Mouse (Mus musculus) heart, postnatal 0 days (tissue): Measurements from ENCODE around the gene Jmjd7.
A peak's percentile ranks its signal among the peaks of the same experiment; 100 is the strongest.

Experiments used
- CTCF ChIP-seq: IDR thresholded peaks from 2 replicates; pipeline ENCODE4 v1.5.1; 2016; ENCODE audit warnings: antibody characterized with exemption, control low read depth, low read depth
- EP300 ChIP-seq: IDR thresholded peaks from 2 replicates; pipeline ENCODE4 v1.6.1; 2016; ENCODE audit warnings: antibody characterized with exemption, low read depth

GRCm38 (mm10) chr2:120011462-120012200, 15.7 kb upstream of the Jmjd7 start:
- TF ChIP-seq CTCF (peak; percentile 79), EP300 (no peak)
